20 mouse cellular contexts compared by ENCODE assay signal in the genomic region with DNA sequence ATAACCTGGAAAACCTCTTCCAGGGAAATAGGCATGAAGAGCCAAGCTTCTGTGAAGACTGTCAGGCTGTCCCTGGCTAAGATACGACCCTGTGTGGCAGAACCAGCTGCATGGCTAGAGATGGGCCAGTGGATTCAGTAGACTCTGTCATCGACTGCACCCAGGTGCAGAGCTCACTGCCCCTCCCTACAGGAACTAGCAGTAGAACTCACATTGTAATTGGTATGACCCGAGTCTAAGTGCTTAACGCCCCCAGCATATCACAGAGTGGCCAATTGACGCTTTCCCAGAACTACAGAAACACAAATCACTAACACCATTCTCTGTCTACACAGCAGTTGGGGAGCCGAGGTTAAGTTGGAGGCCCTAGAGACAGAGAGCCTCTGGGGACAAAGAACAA.
A peak's percentile ranks its signal among the peaks of the same experiment; 100 is the strongest.
DNase-seq lines count a peak whose midpoint lies in the region; ATAC-seq and TF ChIP-seq lines count a peak whose summit lies in the region.
"Had no signal": no experiment of that assay in that cellular context is flagged by ENCODE, and none has a peak within 500 bp of the region (broad histone marks: within the 10 kb centered on the region; RNA-seq: fewer than 3 reads in every experiment).

No protein-coding gene starts in this region.

- in situ Hi-C loops in ES-E14 (cut with MboI; ENCODE audit: low sequenced_read_pairs in 2 of 2, unreplicated experiment in 2 of 2), result no loop called here

- H3K9me3 ChIP-seq in heart, embryonic 11.5 days (replicated peaks; ENCODE audit: control insufficient read depth, low read length), result no peaks in the 10 kb centered on the region
- H3K9me3 ChIP-seq in ES-E14 (ENCODE audit: control insufficient read depth, insufficient read depth, low read depth, low read length), result no peaks in the 10 kb centered on the region
- no peaks in the 10 kb centered on the region for H3K9me3 ChIP-seq in intestine, embryonic 15.5 days
- H3K9me3 ChIP-seq: embryonic facial prominence, embryonic 10.5 days; forebrain, embryonic 13.5 days; hindbrain, embryonic 12.5 days had no signal

- H3K4me3 ChIP-seq in heart, embryonic 11.5 days (ENCODE audit: low read depth, low read length), result no peak overlapping the region
- no peak overlapping the region for H3K4me3 ChIP-seq in ES-E14 (ENCODE audit: insufficient read depth in 1 of 2, low read depth in 1 of 2, low read length in 2 of 2, poor library complexity in 1 of 2, severe bottlenecking in 1 of 2)
- H3K4me3 ChIP-seq in intestine, embryonic 15.5 days (replicated peaks), result no peak overlapping the region
- H3K4me3 ChIP-seq: embryonic facial prominence, embryonic 10.5 days; forebrain, embryonic 13.5 days; hindbrain, embryonic 12.5 days had no signal

- no peaks in the 10 kb centered on the region for H3K36me3 ChIP-seq in heart, embryonic 11.5 days (ENCODE audit: control insufficient read depth, insufficient read depth, low read length)
- H3K36me3 ChIP-seq in ES-E14 (ENCODE audit: control insufficient read depth, insufficient read depth, low read length, poor library complexity, severe bottlenecking), result no peaks in the 10 kb centered on the region
- H3K36me3 ChIP-seq in intestine, embryonic 15.5 days, result no peaks in the 10 kb centered on the region
- H3K36me3 ChIP-seq: embryonic facial prominence, embryonic 10.5 days; hindbrain, embryonic 12.5 days had no signal

- no peak for ATAC-seq in heart, embryonic 11.5 days (replicated peaks; ENCODE audit: insufficient number of reproducible peaks, low FRiP score, low TSS enrichment)
- peak; percentile 61 for ATAC-seq in intestine, embryonic 15.5 days
- ATAC-seq: forebrain, embryonic 13.5 days; forebrain, postnatal 0 days; hindbrain, embryonic 16.5 days; Patski had no signal

- H3K27ac ChIP-seq in heart, embryonic 11.5 days (ENCODE audit: low read depth, low read length), result no peak overlapping the region
- no peak overlapping the region for H3K27ac ChIP-seq in ES-E14 (ENCODE audit: insufficient read depth, low read depth, low read length, poor library complexity, severe bottlenecking)
- no peak overlapping the region for H3K27ac ChIP-seq in intestine, embryonic 15.5 days
- H3K27ac ChIP-seq: embryonic facial prominence, embryonic 10.5 days; forebrain, embryonic 13.5 days; hindbrain, embryonic 12.5 days had no signal

- H3K4me1 ChIP-seq in heart, embryonic 11.5 days (ENCODE audit: control insufficient read depth, insufficient read depth, low read length), result peaks cover 17% of the 10 kb centered on the region
- no peaks in the 10 kb centered on the region for H3K4me1 ChIP-seq in ES-E14 (ENCODE audit: control insufficient read depth in 2 of 2, insufficient read depth in 2 of 2, low read length in 2 of 2, poor library complexity in 1 of 2)
- H3K4me1 ChIP-seq in intestine, embryonic 15.5 days (replicated peaks), result peaks cover 17% of the 10 kb centered on the region

- peak; percentile 70 for DNase-seq in heart, adult 11 months
- peak; percentile 9 for DNase-seq in ES-E14 (ENCODE audit: low read depth, low spot score)
- DNase-seq in mesoderm, embryonic 11.5 days (ENCODE audit: low read depth, low spot score), result peak; percentile 58
- no peak for DNase-seq in spleen, postnatal 14 days (ENCODE audit: low spot score in 2 of 2)
- DNase-seq in cerebellum, adult 18-20 months, result no peak
- DNase-seq: adrenal gland, adult 8-10 months; adrenal gland, postnatal 36 days; cerebellum, adult 8-10 months; cerebellum, postnatal 25 days; forebrain, postnatal 0 days; gastrocnemius, postnatal 25 days; heart, postnatal 10 days; heart, postnatal 4 days had no signal

- H3K4me2 ChIP-seq in heart, embryonic 11.5 days, result no peak overlapping the region
- no peak overlapping the region for H3K4me2 ChIP-seq in intestine, embryonic 15.5 days (replicated peaks)
- H3K4me2 ChIP-seq: forebrain, embryonic 13.5 days; hindbrain, embryonic 12.5 days had no signal

- H3K27me3 ChIP-seq in heart, embryonic 11.5 days (ENCODE audit: control insufficient read depth, insufficient read depth, low read length), result no peaks in the 10 kb centered on the region
- no peaks in the 10 kb centered on the region for H3K27me3 ChIP-seq in intestine, embryonic 15.5 days (replicated peaks)
- H3K27me3 ChIP-seq: forebrain, embryonic 13.5 days; hindbrain, embryonic 12.5 days had no signal

- WGBS in heart, embryonic 11.5 days (ENCODE audit: insufficient replicate concordance), result 41% methylated on average over 6 of the region's 6 CpGs
- WGBS in intestine, embryonic 15.5 days, result 48% methylated on average over 6 of the region's 6 CpGs

- H3K9ac ChIP-seq in heart, embryonic 11.5 days (ENCODE audit: low read depth, low read length), result no peak overlapping the region
- no peak overlapping the region for H3K9ac ChIP-seq in ES-E14 (ENCODE audit: insufficient read depth, low read depth, low read length, poor library complexity, severe bottlenecking)
- no peak overlapping the region for H3K9ac ChIP-seq in intestine, embryonic 15.5 days
- H3K9ac ChIP-seq: forebrain, embryonic 13.5 days; forebrain, postnatal 0 days; hindbrain, embryonic 12.5 days had no signal

TF ChIP-seq in ES-E14, 5 proteins besides CTCF, POLR2A, EP300 and RAD21:
- TF ChIP-seq ZC3H11A (IDR thresholded peaks at IDR 0.05; ENCODE audit: borderline replicate concordance, low read depth, low read length), result no peak
- TF ChIP-seq HCFC1 (IDR thresholded peaks at IDR 0.05; ENCODE audit: borderline replicate concordance, insufficient read depth, low read length), result no peak
- no peak for TF ChIP-seq CHD2 (IDR thresholded peaks at IDR 0.05; ENCODE audit: low read depth, low read length)
- TF ChIP-seq ZNF384 (IDR thresholded peaks at IDR 0.05; ENCODE audit: low read depth, low read length), result no peak
- no peak for TF ChIP-seq MAFK (IDR thresholded peaks at IDR 0.05; ENCODE audit: insufficient read depth, low read depth, low read length)

Comparison
In these comparisons a context has a peak if more than half of its experiments do, and no peak if none do; other contexts are left out.
1. DNase-seq: peak in heart, adult 11 months (single experiment), ES-E14 (single experiment) and mesoderm, embryonic 11.5 days (single experiment); none in spleen, postnatal 14 days (0 of 2) and cerebellum, adult 18-20 months (0 of 2).